Mouse (Mus musculus) WW6 (cell line): ENCODE measurements around the gene Mfap2.

Experiments
- DNase-seq: peaks from one replicate; pipeline ENCODE4 v3.0.0-alpha.2; 2013; ENCODE audit warnings: low read depth, low spot score

Gene Mfap2

GRCm38 (mm10) chr4:141010118-141010517, at the start of gene Mfap2:
Mfap2 (plus strand) TSS chr4:141010418.
- DNase-seq: no peak

- DNase-seq: peak; percentile 95
Observed at GRCm38 (mm10) chr4:140960781-140961466, 49.3 kb upstream of the Mfap2 start, which contains the start of gene Sdhb. Sdhb (plus strand) TSS chr4:140961203.

DNA sequence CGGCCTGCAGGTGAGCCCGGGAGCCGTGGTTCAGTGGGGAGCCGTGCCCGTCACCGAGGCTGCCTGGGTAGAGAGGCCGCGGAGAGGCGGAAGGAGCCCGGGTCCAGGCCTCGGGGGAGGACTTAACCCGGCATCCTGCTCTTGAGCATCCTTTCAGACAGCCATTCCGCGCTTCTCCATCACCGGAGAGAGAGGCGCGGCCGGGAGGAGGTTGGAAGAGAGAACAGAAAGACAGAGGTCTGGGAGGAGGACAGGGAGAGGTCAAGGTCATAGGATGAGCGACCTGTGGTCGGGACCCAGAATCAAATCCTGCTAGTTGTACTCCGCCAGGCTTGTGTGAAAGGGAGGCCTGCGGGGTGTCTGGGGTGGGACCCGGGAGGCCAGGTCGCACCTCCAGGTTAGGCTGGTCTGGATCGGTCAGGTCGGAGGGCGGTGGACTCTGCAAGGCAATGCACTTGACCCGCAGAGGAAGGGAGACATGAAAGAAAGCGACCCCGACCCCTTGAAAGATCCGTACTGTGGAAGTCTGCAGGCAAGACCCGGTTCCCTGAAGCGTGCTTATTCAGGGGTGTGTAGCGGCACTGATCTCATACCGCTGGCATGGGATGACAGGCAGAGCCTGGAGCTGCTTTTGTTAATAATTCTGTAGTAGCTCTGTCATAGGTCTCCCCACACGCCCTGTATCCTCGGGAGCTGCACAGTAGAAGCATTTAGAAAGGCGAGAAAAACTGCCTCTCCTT, 48.6 kb upstream of the Mfap2 start:
- no peak for DNase-seq

GRCm38 (mm10) chr4:140962207-140962909, 47.9 kb upstream of the Mfap2 start:
- no peak for DNase-seq

GRCm38 (mm10) chr4:140962950-140963349, 47.3 kb upstream of the Mfap2 start:
- DNase-seq: no peak

DNA sequence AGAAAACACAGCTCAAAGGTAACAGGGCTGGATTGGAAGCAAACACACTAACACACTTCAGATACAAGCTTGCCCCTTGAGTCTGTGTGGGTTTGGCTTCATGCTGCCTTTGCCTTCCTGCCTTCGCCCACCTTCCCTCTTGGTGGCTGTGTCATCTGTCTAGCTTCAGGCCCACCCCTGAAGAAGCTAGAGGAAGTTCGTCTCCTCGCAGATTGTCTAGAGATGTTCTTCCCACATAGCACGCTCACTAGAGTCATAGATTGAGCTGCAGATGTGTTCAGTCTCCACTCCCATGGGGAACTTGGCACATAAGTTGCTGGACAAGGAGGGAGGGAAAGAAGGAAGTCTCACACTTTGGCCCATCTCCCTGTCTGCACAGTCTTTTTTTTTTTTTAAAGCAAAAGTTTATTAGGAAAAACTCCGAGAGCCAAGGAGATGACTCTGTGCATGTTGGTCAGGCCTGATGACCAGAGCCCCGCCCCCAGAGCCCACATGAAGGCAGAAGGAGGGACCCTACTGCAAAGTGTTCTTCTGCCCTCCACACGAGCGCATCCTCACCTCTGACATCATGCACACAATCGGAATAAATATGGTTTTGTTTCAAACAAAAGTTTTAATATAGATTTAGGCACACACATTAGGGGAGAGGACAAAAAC, 46.1 kb upstream of the Mfap2 start:
- DNase-seq: no peak

GRCm38 (mm10) chr4:140964620-140965019, 45.6 kb upstream of the Mfap2 start:
- DNase-seq: no peak

GRCm38 (mm10) chr4:140967386-140968159, 42.6 kb upstream of the Mfap2 start:
- DNase-seq: no peak

- DNase-seq: no peak
Observed at GRCm38 (mm10) chr4:140971691-140972090, 38.5 kb upstream of the Mfap2 start.

GRCm38 (mm10) chr4:140974408-140974807, 35.8 kb upstream of the Mfap2 start:
- no peak for DNase-seq

GRCm38 (mm10) chr4:140975356-140975755, 34.9 kb upstream of the Mfap2 start:
- DNase-seq: no peak

GRCm38 (mm10) chr4:140977278-140977677, 32.9 kb upstream of the Mfap2 start:
- no peak for DNase-seq

DNA sequence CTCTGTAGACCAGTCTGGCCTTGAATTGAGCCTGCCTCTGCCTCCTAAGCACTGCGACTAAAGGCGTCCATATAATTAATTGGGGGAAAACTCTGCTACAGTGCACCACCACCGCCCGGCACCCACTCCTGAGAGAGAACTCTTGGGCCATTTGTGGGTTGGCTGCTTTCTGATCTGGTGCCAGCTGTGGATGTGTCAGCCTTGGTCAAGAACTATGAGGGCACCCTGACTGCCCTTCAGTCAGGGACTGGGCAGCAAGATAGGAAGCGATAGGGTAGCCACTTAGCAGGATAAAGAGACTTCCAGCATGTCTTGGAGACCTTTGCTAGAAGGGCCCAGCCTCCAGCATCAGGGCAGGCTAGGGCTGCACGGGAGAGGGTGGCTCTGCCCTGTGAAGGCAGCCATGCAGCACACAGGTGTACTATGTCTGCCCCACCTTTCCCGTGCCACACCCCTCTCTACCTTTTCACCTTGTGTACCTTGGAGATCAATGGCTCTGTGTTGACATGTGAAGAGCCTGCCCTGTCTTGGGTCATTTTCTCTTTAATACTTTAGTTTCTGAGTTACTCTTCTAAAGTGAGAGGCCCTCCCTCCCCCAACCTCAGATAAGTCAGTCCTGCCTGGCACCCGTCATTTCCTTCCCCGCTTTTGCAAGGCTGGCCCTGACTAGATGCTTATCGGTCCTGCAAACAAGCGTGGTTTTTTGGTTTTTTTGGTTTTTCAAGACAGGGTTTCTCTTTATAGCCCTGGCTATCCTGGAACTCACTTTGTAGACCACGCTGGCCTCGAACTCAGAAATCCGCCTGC, 32.1 kb upstream of the Mfap2 start:
- no peak for DNase-seq

GRCm38 (mm10) chr4:140981605-140982004, 28.6 kb upstream of the Mfap2 start:
- no peak for DNase-seq

GRCm38 (mm10) chr4:140982808-140983207, 27.4 kb upstream of the Mfap2 start:
- no peak for DNase-seq

- no peak for DNase-seq
Observed at GRCm38 (mm10) chr4:140983442-140983841, 26.8 kb upstream of the Mfap2 start.

DNA sequence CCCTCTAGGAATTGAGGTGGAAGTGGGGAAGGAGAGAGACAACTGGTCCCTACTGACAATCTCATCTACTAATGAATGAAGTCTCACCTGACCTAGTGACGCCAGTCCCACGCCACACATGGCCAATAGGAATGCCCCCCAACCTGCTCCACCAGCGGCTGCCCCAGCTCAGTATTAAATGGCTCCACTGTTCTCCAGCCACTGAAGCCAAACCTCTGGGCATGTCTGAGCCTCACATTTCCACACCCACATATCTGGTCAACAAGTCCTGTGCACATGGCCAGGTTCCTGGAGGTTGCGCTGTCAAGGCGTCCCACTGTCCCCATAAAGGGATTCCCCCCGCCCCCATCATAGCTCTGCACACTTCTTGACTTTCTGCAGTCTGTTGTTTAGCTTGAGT, 25.7 kb upstream of the Mfap2 start:
- DNase-seq: no peak

- DNase-seq: no peak
Observed at GRCm38 (mm10) chr4:140986024-140986710, 24.1 kb upstream of the Mfap2 start.

DNA sequence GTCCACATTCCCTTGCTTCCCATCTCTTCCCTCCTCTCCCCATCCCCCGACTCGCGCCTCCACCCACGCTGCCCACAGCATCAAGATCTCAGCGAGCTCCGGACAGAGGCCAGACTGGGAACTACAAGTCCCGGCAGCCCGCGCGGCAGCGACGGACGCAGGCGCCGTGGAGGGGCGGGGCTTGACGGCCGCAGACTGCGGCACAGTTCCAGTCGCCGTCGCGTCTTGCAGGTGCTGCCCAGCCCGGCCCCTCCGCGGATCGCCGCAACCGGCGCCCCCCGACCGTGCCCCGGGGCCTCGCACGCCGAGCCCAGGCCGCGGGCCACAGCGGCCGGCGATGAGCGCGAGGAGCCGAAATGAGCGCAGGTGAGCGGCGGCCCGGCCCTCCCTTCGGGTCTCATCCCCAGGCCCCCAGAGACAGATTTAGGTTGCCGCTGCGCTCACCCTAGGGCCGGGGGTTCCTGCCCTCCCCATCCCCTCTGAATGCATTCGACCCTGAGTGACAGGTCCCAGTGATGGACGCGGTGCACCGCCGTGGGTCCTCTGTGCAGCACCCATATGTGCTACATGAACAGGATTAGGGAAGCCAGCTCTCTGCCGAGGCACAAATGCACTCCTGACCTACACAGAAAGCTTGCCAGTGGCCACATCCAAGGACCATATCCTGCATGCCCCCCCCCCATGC, 23.4 kb upstream of the Mfap2 start, which contains the start of gene Atp13a2:
TSS of gene Atp13a2 (plus strand) at position 163 of the 685 bp plus-strand sequence.
- peak; percentile 47 for DNase-seq
